Mouse (Mus musculus) midbrain, embryonic 11.5 days (tissue): ENCODE measurements around the gene Ranbp2. TPM values are rescaled to one million over a fixed set of nuclear protein-coding genes. Genes with fewer than 3 reads are reported as not detected.
A peak's percentile ranks its signal among the peaks of the same experiment; 100 is the strongest.
"Not testable (repeated sequence)": the region's sequence is repeated elsewhere in the genome, so short reads cannot be mapped to it uniquely, and the experiment has no call there.

Experiments
- ATAC-seq: fragments of 200-750 bp; cut with Nextera tagmentation; 2 replicates; pipeline ENCODE4 v1.8.0; 2017; ENCODE audit warnings: moderate TSS enrichment, moderate library complexity; ENCODE audit not compliant: low FRiP score
- DNase-seq: peaks from one replicate; pipeline ENCODE4 v3.0.0; 2015; ENCODE audit warnings: low spot score; ENCODE audit errors: missing footprints
- H3K27ac ChIP-seq: fragments of 300-500 bp; sonication (generic); 2 replicates; pipeline ENCODE4 v1.5.1; 2014; ENCODE audit warnings: low read depth, low read length
- H3K27me3 ChIP-seq: fragments of 300-500 bp; sonication (generic); 2 replicates; pipeline ENCODE4 v1.6.1; 2014; ENCODE audit warnings: mild to moderate bottlenecking, low read length, moderate library complexity, mixed read lengths; ENCODE audit not compliant: control insufficient read depth, insufficient read depth
- H3K36me3 ChIP-seq: fragments of 300-500 bp; sonication (generic); 2 replicates; pipeline ENCODE4 v1.6.1; 2014; ENCODE audit warnings: mild to moderate bottlenecking, low read length, moderate library complexity, mixed read lengths; ENCODE audit not compliant: control insufficient read depth, insufficient read depth
- H3K4me1 ChIP-seq: fragments of 300-500 bp; sonication (generic); 2 replicates; pipeline ENCODE4 v1.6.1; 2014; ENCODE audit warnings: low read length; ENCODE audit not compliant: control insufficient read depth, insufficient read depth
- H3K4me2 ChIP-seq: fragments of 300-500 bp; sonication (generic); 2 replicates; pipeline ENCODE4 v1.6.1; 2014; ENCODE audit warnings: mild to moderate bottlenecking, moderate library complexity
- H3K4me3 ChIP-seq: fragments of 300-500 bp; sonication (generic); 2 replicates; pipeline ENCODE4 v1.5.1; 2014; ENCODE audit warnings: low read depth, low read length
- H3K9ac ChIP-seq: fragments of 300-500 bp; sonication (generic); 2 replicates; pipeline ENCODE4 v1.6.1; 2014; ENCODE audit warnings: low read length
- H3K9me3 ChIP-seq: fragments of 300-500 bp; sonication (generic); 2 replicates; pipeline ENCODE4 v1.6.1; 2016; ENCODE audit warnings: low read length; ENCODE audit not compliant: control insufficient read depth
- WGBS: fragments of 180-500 bp; shearing (Covaris S2); extraction: QIAGEN DNeasy Blood & Tissue Kit; methylation state at CpG from one replicate; pipeline ENCODE4 v1.1.7; 2014; 5-methylcytosine and 5-hydroxymethylcytosine counted together
- polyA plus RNA-seq: library from polyadenylated mRNA; unstranded; fragments of >200 nt; fragmentation: Nextera tagmentation; extraction: Ambion mirVana; gene quantifications from 2 replicates; pipeline ENCODE4 v1.2.1, GENCODE M21; 2014

The Ranbp2 gene
- polyA plus RNA-seq, 1 experiment from 2014 or later, result 29.1 TPM

DNA sequence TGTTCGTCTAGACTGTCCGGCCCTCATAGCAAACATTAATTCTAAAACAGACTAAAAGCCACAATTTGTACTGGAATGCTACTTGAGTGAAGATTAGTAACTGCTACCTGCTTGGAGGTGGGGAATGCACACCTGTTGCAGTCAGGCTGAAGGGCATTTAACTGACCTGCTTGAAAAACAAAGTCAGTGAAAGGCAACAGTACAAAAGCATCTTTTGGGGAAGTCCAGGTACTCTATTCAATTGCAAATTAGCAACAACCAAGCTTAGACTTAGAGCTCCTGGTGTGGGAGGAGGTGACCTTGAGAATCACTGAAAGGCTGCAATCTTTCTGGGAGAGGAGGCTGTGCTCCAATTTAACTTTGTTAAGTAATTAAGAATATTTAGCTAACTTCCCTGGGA lies 85.5 kb downstream of the Ranbp2 start:
- H3K4me3 ChIP-seq, result no peak overlapping the region
- H3K9ac ChIP-seq, result no peak overlapping the region
- no peak overlapping the region for H3K4me2 ChIP-seq
- DNase-seq, result no peak
- H3K27ac ChIP-seq, result no peak overlapping the region
- H3K36me3 ChIP-seq, result no peaks in the 10 kb centered on the region
- ATAC-seq, result no peak
- H3K9me3 ChIP-seq, result no peaks in the 10 kb centered on the region
- H3K4me1 ChIP-seq, result no peaks in the 10 kb centered on the region
- 96% methylated on average over 2 of the region's 2 CpGs for WGBS
- H3K27me3 ChIP-seq, result no peaks in the 10 kb centered on the region

- DNase-seq, H3K27ac ChIP-seq, H3K4me1 ChIP-seq, H3K4me2 ChIP-seq, H3K27me3 ChIP-seq, H3K9me3 ChIP-seq, ATAC-seq, H3K36me3 ChIP-seq, H3K4me3 ChIP-seq, H3K9ac ChIP-seq: not testable (repeated sequence)
- WGBS, result 77% methylated on average over 5 of the region's 5 CpGs
Observed at GRCm38 (mm10) chr10:58536276-58536675, 89.6 kb downstream of the Ranbp2 start.

- WGBS, result 50% methylated on average over 13 of the region's 13 CpGs
- DNase-seq, result peak; percentile 85
- 0 out of 2 replicates have a peak, but pooled peaks cover 3% of the 10 kb centered on the region for H3K36me3 ChIP-seq
Observed at GRCm38 (mm10) chr10:58540613-58541012, 93.9 kb downstream of the Ranbp2 start.

More at GRCm38 (mm10) chr10:58540613-58541012, 93.9 kb downstream of the Ranbp2 start:
- no peaks in the 10 kb centered on the region for H3K4me1 ChIP-seq
- peak; percentile 69 for ATAC-seq
- no peaks in the 10 kb centered on the region for H3K9me3 ChIP-seq
- H3K27me3 ChIP-seq, result no peaks in the 10 kb centered on the region
- H3K4me2 ChIP-seq, result no peak overlapping the region
- no peak overlapping the region for H3K27ac ChIP-seq
- no peak overlapping the region for H3K4me3 ChIP-seq
- H3K9ac ChIP-seq, result no peak overlapping the region

Other genes with a start within 250 kb of the Ranbp2 start
- not detected in 2 replicates for gene AW822073, start 222.0 kb upstream of the Ranbp2 start, polyA plus RNA-seq
- gene Duxf3, start 214.2 kb upstream of the Ranbp2 start, polyA plus RNA-seq, result not detected in 2 replicates
- gene Gm4981, start 210.2 kb upstream of the Ranbp2 start, polyA plus RNA-seq, result not detected in 2 replicates
- gene Gcc2, start 191.4 kb upstream of the Ranbp2 start, polyA plus RNA-seq, result 46.5 and 51.9 TPM in 2 replicates
- 85.7 and 88.6 TPM in 2 replicates for gene Lims1, start 123.5 kb upstream of the Ranbp2 start, polyA plus RNA-seq
- gene Ccdc138, start 51.0 kb downstream of the Ranbp2 start, polyA plus RNA-seq, result 13.1 TPM in 2 replicates
- 0.18 and 0.59 TPM in 2 replicates for gene Edar, start 228.7 kb downstream of the Ranbp2 start, polyA plus RNA-seq